Mouse (Mus musculus): ENCODE results near the gene Cap2. TPM values are rescaled to one million over a fixed set of nuclear protein-coding genes. Genes with fewer than 3 reads are reported as not detected.
A peak's percentile ranks its signal among the peaks of the same experiment; 100 is the strongest.

The Cap2 gene
- total and polyA plus RNA-seq, 2 experiments from 2014 or later: 13.1 to 21.9 TPM

GRCm38 (mm10) chr13:46674601-46675000 lies 173.0 kb downstream of the Cap2 start:
- ATAC-seq (ENCODE audit: low FRiP score) (no peak), DNase-seq (ENCODE audit: low spot score) (no peak)
- Histone ChIP-seq H3K9me3 (ENCODE audit: low read length) (no peaks in the 10 kb centered on the region), H3K27me3 (ENCODE audit: insufficient read depth, low read length) (no peaks in the 10 kb centered on the region), H3K4me1 (ENCODE audit: insufficient read depth, low read length) (peaks cover 5% of the 10 kb centered on the region; the same call in 1 of the 2 replicates), H3K27ac (ENCODE audit: low read depth, low read length) (no peak overlapping the region), H3K9ac (replicated peaks; ENCODE audit: low read length, poor library complexity, severe bottlenecking) (no peak overlapping the region), H3K36me3 (ENCODE audit: insufficient read depth, low read length) (peaks cover 22% of the 10 kb centered on the region), H3K4me2 (ENCODE audit: low read depth, low read length, poor library complexity, severe bottlenecking) (no peak overlapping the region), H3K4me3 (ENCODE audit: low read depth, low read length) (no peak overlapping the region)
- TF ChIP-seq CTCF (IDR thresholded peaks at IDR 0.05): no peak
- WGBS: 89% methylated on average over 2 of the region's 2 CpGs

- 90% methylated on average over 4 of the region's 4 CpGs for WGBS
Observed at GRCm38 (mm10) chr13:46677721-46678120, 176.1 kb downstream of the Cap2 start.

GRCm38 (mm10) chr13:46682921-46683320 lies 181.3 kb downstream of the Cap2 start:
- DNase-seq (ENCODE audit: low spot score) (peak; percentile 2), ATAC-seq (ENCODE audit: low FRiP score) (no peak)
- Histone ChIP-seq H3K36me3 (ENCODE audit: insufficient read depth, low read length) (peaks cover 31% of the 10 kb centered on the region), H3K4me3 (ENCODE audit: low read depth, low read length) (no peak overlapping the region), H3K9ac (replicated peaks; ENCODE audit: low read length, poor library complexity, severe bottlenecking) (no peak overlapping the region), H3K4me1 (ENCODE audit: insufficient read depth, low read length) (no peaks in the 10 kb centered on the region), H3K27ac (ENCODE audit: low read depth, low read length) (no peak overlapping the region), H3K27me3 (ENCODE audit: insufficient read depth, low read length) (no peaks in the 10 kb centered on the region), H3K4me2 (ENCODE audit: low read depth, low read length, poor library complexity, severe bottlenecking) (no peak overlapping the region), H3K9me3 (ENCODE audit: low read length) (no peaks in the 10 kb centered on the region)
- TF ChIP-seq CTCF (IDR thresholded peaks at IDR 0.05): no peak
- 83% methylated on average over 2 of the region's 2 CpGs for WGBS

More at GRCm38 (mm10) chr13:46677721-46678120, 176.1 kb downstream of the Cap2 start:
- no peaks in the 10 kb centered on the region for H3K27me3 ChIP-seq (ENCODE audit: insufficient read depth, low read length)
- H3K4me2 ChIP-seq (ENCODE audit: low read depth, low read length, poor library complexity, severe bottlenecking): no peak overlapping the region
- no peak for TF ChIP-seq CTCF (IDR thresholded peaks at IDR 0.05)
- H3K36me3 ChIP-seq (ENCODE audit: insufficient read depth, low read length): peaks cover 24% of the 10 kb centered on the region
- no peak overlapping the region for H3K9ac ChIP-seq (replicated peaks; ENCODE audit: low read length, poor library complexity, severe bottlenecking)
- DNase-seq (ENCODE audit: low spot score) (no peak), ATAC-seq (ENCODE audit: low FRiP score) (no peak)
- H3K27ac ChIP-seq (ENCODE audit: low read depth, low read length): no peak overlapping the region
- no peaks in the 10 kb centered on the region for H3K4me1 ChIP-seq (ENCODE audit: insufficient read depth, low read length)
- no peak overlapping the region for H3K4me3 ChIP-seq (ENCODE audit: low read depth, low read length)
- H3K9me3 ChIP-seq (ENCODE audit: low read length): no peaks in the 10 kb centered on the region

- TF ChIP-seq CTCF (IDR thresholded peaks at IDR 0.05): no peak
- Histone ChIP-seq H3K4me3 (ENCODE audit: low read depth, low read length) (no peak overlapping the region), H3K36me3 (ENCODE audit: insufficient read depth, low read length) (peaks cover 27% of the 10 kb centered on the region), H3K27me3 (ENCODE audit: insufficient read depth, low read length) (no peaks in the 10 kb centered on the region), H3K27ac (ENCODE audit: low read depth, low read length) (no peak overlapping the region), H3K9me3 (ENCODE audit: low read length) (no peaks in the 10 kb centered on the region), H3K4me2 (ENCODE audit: low read depth, low read length, poor library complexity, severe bottlenecking) (no peak overlapping the region), H3K9ac (replicated peaks; ENCODE audit: low read length, poor library complexity, severe bottlenecking) (no peak overlapping the region), H3K4me1 (ENCODE audit: insufficient read depth, low read length) (no peaks in the 10 kb centered on the region)
- DNase-seq (ENCODE audit: low spot score): no peak
- no peak for ATAC-seq (ENCODE audit: low FRiP score)
- WGBS: 91% methylated on average over 1 of the region's 1 CpGs
Observed at GRCm38 (mm10) chr13:46683370-46683769, 181.7 kb downstream of the Cap2 start.

GRCm38 (mm10) chr13:46690559-46691241 lies 189.1 kb downstream of the Cap2 start:
- Histone ChIP-seq H3K4me2 (ENCODE audit: low read depth, low read length, poor library complexity, severe bottlenecking) (no peak overlapping the region), H3K27me3 (ENCODE audit: insufficient read depth, low read length) (no peaks in the 10 kb centered on the region), H3K27ac (ENCODE audit: low read depth, low read length) (no peak overlapping the region), H3K4me1 (ENCODE audit: insufficient read depth, low read length) (no peaks in the 10 kb centered on the region), H3K9ac (replicated peaks; ENCODE audit: low read length, poor library complexity, severe bottlenecking) (no peak overlapping the region), H3K4me3 (ENCODE audit: low read depth, low read length) (no peak overlapping the region), H3K9me3 (ENCODE audit: low read length) (no peaks in the 10 kb centered on the region), H3K36me3 (ENCODE audit: insufficient read depth, low read length) (peaks cover 22% of the 10 kb centered on the region)
- DNase-seq (ENCODE audit: low spot score) (no peak), ATAC-seq (ENCODE audit: low FRiP score) (no peak)
- 95% methylated on average over 4 of the region's 4 CpGs for WGBS
- no peak for TF ChIP-seq CTCF (IDR thresholded peaks at IDR 0.05)

DNA sequence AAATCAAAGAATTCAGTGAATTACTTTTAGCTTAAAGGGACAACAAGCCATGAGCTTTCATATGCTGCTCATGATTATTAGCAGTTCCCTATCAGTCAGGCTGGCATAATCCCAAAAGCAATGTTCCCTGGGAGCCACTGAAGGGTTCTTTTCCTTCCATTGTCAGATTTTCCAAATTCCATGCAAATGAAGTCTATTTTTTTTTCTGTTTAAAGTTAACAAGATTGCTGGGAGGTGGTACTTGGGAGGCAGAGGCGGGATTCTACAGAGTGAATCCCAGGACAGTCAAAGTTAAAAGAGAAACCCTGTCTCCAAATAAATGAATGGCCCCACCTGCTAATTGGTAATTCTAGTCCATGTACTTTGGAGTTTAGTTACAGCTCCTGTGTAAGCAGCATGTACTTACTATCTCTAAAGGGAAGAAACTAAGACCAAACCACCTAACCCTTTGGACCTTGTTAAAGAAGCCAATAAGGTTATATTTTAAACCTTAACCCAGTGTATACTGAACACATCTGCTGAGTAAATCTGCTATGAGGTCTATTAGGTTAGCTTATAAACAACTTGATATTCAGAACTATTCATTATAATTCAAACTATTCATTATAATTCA lies 193.8 kb downstream of the Cap2 start:
- no peak overlapping the region for H3K4me3 ChIP-seq (ENCODE audit: low read depth, low read length)
- WGBS: 53% methylated on average over 1 of the region's 1 CpGs
- peaks cover 21% of the 10 kb centered on the region for H3K36me3 ChIP-seq (ENCODE audit: insufficient read depth, low read length)
- DNase-seq (ENCODE audit: low spot score): no peak
- no peak overlapping the region for H3K9ac ChIP-seq (replicated peaks; ENCODE audit: low read length, poor library complexity, severe bottlenecking)
- no peak overlapping the region for H3K4me2 ChIP-seq (ENCODE audit: low read depth, low read length, poor library complexity, severe bottlenecking)
- H3K27me3 ChIP-seq (ENCODE audit: insufficient read depth, low read length): no peaks in the 10 kb centered on the region
- no peaks in the 10 kb centered on the region for H3K9me3 ChIP-seq (ENCODE audit: low read length)
- ATAC-seq (ENCODE audit: low FRiP score): no peak
- H3K4me1 ChIP-seq (ENCODE audit: insufficient read depth, low read length): no peaks in the 10 kb centered on the region
- TF ChIP-seq CTCF (IDR thresholded peaks at IDR 0.05): no peak
- H3K27ac ChIP-seq (ENCODE audit: low read depth, low read length): no peak overlapping the region

Measured in midbrain, postnatal 0 days (tissue).